Mouse (Mus musculus) fat pad, adult 2 months (tissue): ENCODE measurements at regions not wholly inside any gene's neighbourhood (a gene's known extent, or its start where the extent isn't known, plus 50 kb on each side); places are given as distances from the start of the nearest gene placed in this dataset.

Source experiments
- DNase-seq: peaks from one replicate; pipeline ENCODE4 v3.0.0-alpha.2; 2011; ENCODE audit warnings: low read depth, low spot score; ENCODE audit errors: extremely low read depth

DNA sequence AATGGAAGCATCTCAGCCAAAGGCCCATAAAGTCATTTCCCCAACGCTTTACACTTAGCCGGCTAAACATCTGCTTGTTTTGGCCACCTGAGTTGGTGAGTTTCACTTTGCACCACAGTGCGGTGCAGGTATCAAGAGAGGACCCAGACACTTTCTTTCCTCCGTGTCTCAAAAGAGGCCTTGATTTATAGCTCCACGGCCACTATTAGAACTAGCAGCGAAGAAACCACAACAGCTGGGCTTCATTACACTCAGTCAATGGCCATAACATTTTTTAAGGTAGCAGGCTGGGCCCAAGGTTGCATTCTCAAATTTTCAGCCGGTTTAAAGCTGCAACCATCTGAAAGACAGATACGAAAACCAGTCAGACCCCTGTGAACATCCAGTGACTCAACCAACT lies 103.4 kb downstream of the Mreg start:
- no peak for DNase-seq

DNA sequence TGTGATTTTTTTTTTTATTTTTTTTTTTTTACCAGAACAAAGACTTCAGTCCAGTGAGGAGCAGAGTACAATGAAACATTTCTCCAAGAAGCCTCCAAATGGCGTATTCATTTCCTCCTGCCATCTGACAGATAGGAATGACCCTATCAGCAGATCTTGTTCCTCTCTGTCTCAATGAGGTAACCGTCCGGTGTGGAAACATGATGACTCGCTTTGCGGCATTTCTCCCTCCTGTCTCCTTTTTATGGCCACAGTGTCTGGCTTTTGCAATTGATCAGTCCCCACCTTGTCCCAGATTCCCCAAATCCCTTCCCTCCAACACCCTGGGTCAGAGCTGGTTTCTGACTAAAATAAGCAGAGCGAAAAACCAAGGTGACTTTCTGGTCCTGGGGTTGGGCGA lies 105.0 kb downstream of the Mreg start:
- no peak for DNase-seq

DNA sequence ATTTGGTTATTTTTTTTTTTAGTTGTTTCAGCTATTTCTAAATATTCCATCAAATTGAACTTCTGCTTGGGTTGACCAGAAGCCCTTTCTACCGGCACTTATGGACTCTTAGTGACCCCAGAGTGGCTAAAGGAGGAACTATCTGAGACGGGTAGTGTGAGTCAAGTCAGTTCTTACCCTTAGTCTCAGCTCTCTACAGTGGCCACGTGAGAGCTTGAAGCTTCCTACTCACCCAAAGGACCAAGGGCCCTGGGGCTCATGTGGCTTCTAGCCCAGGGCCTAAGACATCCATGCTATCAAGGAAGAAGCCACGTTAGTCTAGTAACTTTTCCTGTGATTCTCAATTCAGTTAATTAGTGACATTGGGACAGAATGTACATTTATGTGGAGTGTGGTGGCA lies 105.5 kb downstream of the Mreg start:
- no peak for DNase-seq

DNA sequence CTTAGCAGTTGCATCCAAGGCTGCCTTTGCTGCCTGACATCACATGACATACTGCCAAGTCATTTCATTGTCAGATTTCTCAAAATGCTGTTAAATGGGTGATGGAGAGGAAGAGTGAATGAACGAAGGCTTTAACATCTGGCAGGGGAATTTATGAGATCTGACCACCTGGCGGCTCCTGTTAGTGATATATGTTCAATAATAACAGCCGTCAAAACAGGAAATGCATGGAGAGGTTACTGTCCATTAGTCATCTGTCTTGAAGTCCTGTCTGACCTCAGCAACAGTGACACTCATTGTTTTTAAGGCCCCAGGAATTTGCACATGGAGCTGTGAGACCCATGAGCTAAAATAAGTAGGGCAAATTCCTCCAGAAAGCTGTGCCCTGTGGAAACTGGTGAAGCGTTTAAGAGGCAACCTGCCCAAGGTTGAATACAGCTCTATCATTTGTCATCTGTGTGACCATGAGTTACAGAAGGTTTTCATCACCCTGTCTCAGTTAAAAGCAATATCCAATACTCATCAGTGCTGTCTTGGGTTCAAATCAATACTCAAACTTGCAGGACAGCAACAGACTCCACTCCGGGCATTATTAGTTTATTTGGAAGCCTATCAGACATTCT lies 106.6 kb downstream of the Mreg start:
- no peak for DNase-seq

DNA sequence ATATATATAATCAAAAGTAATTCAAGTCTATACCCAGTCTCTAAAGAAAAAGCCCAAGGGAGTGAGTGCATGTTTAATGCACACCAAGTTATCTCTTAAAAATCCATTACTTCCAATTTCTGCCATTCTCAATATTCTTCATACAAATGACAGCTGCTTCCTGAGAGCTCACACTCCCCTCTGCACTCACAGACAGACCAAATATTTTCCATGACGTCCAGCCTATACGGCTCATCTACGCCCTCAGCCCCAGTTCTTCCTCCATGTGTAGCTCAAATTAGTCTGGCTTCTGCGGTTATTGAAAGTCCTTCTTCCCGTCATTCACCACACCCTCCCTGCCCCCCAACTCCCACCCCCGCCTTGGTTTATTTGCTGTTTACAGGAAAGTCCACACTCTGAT lies 108.1 kb downstream of the Mreg start:
- no peak for DNase-seq

DNA sequence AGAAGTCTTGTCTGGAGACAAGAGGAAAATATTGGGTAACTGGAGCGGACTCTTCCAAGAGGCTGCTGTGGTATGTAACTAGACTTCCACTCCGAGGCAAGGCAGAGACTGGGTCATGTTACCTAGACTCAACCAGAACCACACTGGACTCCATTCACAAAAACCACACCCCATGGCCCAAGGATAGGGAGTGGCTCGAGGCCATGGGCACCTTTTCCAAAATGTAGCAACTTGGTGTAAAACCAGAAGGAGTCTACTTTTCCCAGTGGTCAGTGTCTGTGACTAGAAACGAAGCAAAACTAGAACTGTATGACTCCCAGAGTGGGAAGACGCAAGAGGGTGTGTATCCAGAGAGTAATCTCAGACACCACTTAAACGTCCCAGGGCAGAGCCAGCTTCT lies 108.7 kb downstream of the Mreg start:
- DNase-seq = no peak

DNA sequence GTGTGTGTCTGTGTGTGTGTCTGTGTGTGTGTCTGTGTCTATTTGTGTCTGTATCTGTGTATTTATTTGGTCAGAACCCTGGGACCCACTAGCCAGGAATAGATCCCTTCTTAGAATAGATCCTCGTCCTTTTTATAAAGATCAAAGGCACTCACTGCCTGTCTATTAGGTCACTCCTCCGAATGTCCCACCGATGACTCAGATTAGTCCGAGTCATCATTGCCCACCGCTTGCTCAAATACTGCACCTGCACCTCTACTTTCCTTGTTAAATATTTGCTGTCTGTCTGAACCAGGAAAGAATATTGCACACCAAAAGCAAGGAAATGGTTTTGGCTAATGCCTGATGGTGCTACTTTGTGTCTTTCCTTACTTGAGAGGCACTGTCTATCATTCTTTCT lies 112.7 kb downstream of the Mreg start:
- DNase-seq = no peak

DNA sequence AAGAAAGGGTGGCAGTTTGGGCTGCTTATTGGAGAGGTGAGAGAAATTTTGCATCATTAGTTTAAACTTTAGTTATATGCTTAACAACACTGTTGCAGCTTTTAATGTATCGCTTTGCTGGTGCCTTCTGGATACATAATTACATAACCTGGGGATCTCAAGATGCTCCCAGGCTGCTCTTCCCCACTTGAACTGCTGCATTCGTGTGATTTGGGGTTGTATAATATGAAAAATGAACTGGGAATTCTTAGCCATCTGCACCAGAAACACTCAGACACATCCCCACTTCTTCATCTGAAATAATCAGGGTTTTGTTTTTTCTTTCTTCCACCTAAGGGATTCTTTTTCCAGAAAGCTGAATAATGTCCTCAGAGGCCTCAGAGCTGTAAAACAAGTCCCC lies 120.8 kb downstream of the Mreg start:
- DNase-seq = no peak

DNA sequence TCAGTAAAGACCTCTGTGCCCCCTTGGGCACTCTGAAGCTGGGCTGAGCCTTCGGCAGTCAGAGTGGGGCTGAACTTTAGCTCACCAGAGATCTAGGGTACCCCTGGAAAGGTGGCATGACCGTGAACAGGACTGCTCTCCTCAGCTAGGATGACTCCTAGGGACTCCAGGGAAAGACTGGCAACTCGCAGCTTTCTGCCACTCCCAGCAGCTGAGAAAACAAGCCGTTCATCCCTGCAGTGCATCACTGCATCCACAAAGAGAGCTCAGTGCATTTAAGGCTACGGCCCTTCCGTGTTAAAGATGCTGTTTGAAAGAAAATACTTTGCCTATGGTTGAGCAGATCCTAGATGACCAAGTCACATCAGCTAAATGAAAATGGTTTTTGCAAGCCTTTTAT lies 126.4 kb downstream of the Mreg start:
- DNase-seq = no peak

DNA sequence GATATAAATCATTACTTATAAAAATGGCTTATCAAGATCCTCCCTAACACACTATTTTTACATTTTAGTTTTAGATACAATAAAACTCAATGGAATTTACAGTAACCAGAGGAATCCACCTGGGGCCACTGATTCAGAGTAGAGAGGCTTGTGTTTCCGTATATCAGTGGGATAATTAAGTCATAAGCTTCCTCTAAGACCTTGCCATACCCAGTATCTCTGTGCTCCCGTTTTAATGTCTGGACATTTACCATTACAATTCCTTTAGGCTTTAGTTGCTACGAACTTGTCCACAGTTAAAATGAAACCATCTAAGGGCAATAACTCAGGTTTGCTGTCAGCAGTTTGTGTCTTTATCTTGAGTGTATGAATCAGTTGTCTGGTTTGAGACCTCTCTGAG lies 127.9 kb downstream of the Mreg start:
- DNase-seq = no peak

DNA sequence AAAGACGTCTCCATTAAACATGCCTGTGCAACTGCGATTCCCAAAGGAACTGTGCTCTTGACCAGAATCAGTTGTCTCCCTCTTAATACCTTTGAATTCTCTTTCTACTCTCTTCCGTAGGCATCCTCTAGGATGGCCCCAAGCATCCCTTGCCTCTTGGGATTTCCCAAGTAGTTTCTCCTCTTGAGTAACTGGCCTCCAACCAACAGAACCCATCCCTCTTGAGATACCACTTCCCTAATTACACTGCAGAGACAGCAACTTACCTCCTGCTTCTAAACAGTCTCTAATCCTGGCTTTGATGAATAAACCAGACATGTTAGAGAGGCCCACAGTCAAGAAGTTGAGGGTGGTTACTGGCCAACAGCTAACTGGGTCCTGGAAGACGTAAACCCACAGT lies 129.7 kb downstream of the Mreg start:
- DNase-seq = no peak

DNA sequence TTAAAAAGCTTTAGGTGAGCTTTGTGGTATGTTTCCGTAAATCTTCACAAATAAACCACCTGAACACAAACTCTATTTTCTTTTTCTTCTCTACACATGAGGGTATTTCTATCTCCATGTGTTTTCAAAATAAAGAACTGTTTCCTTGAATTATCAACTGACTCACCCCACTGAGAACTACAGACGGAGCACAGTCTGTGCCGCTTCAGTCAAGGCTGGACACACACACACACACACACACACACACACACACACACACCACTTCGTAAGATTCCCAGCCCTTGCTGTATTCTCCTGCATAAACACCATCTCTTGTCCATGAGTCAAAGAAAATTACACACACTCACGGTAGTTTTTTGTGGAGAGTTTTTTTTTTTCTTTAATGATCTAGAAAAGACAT lies 130.3 kb downstream of the Mreg start:
- DNase-seq = no peak

DNA sequence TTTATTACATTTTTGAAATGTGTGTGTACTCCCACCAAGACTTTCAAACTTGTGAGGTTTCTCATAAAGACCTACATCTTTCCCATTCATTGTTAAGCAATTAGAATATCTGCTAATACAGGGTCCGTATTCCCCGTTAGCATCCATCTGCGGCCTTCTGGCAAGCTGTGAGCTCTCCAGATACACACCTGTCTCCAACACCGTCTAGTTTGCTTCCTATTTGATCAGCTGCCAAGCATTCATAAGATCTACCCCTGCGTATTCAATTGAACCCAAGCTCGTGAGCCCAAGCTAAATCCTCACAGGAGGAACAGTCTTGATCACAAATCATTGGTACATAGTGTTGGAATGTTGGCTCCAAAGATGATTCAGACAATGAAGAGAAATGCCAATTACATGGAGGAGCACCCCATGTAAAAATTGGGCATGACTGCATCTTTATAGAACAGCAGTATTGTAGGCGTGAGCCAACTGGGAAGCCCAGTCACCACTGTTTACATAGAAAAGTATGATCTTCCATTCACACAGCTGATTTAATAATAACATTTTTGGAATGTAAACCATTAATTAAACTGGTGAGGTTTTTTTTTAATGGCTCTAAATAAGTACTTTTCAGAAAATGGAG lies 133.1 kb downstream of the Mreg start:
- no peak for DNase-seq

DNA sequence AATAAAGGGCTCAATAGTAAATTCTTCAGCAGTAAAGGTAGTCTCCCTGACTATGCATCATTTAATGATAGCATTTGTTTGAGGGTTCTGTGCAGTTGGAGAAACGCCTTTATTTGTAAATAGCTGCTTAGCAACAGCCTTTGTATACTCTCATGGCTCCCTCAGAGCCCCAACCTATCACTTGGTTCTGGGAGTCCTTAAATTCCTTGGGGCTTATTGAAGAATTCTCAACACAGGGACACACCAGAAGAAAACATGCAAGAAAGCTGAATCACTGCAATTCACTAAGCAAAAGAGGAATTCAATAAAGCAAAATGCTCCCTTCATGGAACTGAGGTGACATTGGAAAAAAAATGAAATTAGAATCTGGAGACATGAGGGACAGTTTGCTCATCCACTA lies 135.8 kb downstream of the Mreg start:
- no peak for DNase-seq

DNA sequence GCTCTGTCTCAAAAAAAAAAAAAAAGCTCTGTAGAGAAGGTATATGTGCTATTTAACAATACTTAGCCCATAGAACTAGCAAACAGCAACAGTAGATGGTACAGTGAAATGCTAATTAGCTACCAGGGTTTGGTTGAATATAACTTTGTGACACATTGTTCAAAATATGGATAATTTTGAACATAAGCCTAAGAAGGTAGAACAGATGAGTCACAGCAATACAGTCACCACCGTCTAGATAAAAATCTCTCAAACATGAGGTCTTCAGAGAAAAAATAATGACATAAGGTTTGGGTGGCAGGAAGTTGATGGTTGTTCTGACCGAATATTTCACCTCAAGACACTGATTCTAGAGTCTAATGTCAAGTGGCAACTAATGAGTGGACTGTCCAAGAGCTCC lies 136.6 kb downstream of the Mreg start:
- DNase-seq = no peak

DNA sequence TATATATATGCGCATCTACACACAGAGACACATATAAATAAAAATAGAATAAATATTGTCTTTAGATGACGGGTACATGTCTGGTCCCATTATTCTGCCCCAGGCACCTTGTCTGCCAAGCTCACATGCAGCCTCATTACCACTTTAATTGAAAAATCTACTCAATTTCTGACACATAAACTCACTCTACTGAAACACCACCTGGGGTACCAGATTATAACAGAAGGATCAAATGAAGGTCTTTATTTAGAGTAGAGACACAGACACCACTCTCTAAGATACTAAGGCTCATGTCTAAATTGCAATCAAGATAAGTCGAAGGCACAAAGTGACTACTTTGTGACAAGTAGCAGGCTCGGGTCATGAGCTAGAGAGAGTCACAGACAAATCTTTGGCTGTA lies 138.9 kb downstream of the Mreg start:
- no peak for DNase-seq

DNA sequence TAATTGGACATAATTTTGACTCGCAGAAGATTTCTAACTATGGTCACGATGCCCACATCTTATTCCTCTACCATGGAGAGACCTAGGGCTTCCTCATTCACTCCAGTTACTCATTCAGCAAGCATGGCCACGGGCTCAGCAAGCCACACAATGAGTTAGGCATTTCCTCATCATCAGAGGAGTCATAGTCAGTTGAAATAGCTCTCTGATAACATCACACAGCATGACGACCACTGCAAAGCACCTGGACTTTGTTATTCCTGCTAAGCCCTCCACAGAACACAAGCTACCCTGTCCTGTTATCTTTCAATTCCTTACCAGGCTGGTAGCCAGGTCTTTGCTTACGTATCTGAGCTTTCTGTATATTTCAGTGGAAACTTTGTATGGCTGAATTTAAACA lies 141.6 kb downstream of the Mreg start:
- DNase-seq = no peak

DNA sequence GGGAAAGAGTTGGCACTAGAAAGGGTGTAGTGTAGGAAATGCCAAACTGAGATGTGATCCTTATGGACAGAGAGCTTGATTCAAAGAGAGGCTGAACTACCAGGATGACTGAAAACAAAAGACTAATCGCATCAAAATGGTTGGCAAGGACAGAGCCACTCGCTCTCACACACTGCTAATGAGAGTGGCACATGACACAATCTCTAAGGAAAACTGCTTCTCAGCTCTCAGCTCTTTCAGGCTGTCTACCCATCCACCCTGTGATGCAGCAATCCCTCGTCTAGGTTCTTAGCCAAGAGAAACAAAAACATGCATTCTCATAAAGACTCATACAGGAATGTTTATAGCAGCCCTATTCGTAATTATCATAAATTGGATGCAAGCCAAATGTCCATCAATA lies 143.1 kb downstream of the Mreg start:
- DNase-seq = no peak

DNA sequence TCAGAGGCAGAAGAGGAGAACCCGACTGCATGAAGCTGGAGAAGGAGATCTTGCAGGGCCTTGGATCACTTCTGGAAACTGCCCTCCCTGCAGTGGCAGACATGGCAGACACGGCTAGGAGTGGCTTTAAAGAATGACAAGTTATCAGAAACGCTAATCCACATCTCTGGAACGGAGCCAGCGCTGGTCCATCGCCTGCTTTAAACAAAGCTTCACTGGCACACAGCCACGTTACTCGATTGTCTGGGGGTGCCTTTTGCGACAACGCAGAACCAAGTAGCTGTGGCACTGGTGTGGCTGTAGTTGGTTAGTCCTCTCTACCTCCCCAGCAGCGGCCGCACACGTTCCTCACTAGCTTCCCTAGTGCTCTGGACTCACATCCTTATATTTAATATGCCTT lies 147.0 kb downstream of the Mreg start:
- DNase-seq = no peak

DNA sequence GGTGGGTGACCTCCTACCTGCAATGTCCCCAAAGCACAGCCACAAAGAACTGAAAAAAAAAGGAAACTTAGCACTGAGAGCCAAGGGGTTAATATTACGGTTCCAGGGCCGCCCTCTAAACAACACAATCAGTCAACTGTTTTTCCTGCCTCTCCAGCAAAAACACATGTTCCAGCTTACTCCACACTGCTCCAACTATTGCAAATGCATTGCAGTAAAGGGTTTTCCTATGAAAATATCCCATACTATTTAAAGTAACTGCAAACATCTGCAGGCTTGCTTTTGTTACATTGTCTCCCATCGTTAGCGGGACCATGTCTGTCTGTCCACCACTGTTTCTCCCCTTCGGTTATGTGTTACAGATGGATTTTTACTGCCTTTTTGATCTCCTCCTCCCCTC lies 151.7 kb downstream of the Mreg start:
- DNase-seq = no peak

DNA sequence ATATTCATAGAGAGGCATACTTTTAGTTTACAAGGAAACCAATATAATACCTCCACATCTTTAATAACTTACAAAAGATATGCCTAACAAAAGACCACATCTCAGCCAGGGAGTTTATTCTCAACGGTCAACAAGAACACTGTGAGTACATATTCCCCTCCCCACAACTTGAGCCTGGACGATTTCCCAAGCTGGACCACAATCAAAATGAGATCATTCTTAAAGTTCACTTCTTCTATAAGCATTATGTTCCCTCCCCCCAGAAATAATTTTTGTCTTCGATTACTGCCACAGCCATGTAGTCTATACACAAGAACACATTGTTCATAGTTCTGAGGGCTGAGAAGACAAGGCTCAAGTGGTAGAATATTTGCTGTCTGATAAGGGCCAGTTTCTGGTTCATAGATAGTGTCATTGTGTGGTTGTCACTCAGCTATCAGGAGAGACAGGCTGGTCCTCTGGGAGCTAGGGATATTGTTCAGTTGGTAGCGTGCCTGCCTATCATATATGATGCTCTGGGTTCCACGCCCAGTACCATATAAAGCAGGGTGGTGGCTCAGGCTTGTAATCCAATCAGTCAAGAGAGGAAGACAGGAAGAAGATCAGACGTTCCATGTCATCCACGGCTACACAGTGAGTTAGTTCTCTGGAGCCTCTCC lies 153.9 kb downstream of the Mreg start:
- no peak for DNase-seq

DNA sequence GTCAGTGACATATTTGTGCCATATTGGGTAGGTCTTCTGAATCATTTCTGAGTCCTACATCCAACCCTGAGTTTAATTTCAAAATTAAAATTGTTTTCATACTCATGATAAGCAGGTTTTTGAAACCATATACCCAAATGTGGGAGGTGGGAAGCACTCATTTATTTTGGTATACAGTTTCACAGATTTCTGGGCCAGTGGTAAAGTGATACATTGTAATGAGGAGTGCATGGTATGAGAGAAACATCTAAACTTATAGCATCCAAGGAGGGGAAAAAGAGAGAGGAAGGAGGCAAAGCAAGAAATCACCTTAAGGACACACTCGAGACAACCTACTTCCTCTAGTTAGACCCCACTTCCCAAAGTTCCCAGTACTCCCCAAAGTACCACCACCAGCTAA lies 157.6 kb downstream of the Mreg start:
- no peak for DNase-seq

DNA sequence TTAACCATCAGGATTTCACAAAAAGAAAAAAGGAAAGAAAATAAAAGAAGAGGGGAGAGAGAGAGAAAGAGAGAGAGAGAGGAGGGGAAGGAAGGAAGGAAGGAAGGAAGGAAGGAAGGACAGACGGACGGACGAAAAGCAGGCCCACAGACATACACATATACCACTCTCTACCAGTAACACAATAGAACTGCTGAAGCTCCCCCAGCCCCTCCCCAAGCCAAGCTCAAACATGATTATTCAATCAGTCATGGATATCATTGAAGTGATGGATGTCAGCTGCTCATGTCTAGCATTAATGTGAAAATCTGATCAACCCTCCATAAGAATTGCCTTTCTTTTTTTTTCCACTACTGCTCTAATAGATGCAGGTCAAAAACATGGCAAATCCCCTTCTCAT lies 161.2 kb downstream of the Mreg start:
- no peak for DNase-seq
